Mouse (Mus musculus) ES-E14 (cell line): ENCODE data around the gene Alms1. TPM values are rescaled to one million over a fixed set of nuclear protein-coding genes. Genes with fewer than 3 reads are reported as not detected.
A peak's percentile ranks its signal among the peaks of the same experiment; 100 is the strongest.

Source experiments
- DNase-seq: peaks from one replicate; pipeline ENCODE4 v3.0.0-alpha.2; 2013; ENCODE audit warnings: low read depth, low spot score
- H3K27ac ChIP-seq: 2 replicates; pipeline ENCODE4 v1.5.1; 2012; ENCODE audit warnings: low read depth, mild to moderate bottlenecking, low read length, moderate library complexity, mixed read lengths; ENCODE audit not compliant: poor library complexity, insufficient read depth, severe bottlenecking
- H3K36me3 ChIP-seq: 2 replicates; pipeline ENCODE4 v1.6.1; 2012; ENCODE audit warnings: mild to moderate bottlenecking, low read length, moderate library complexity, mixed read lengths; ENCODE audit not compliant: control insufficient read depth, poor library complexity, insufficient read depth, severe bottlenecking
- H3K4me1 ChIP-seq, 2 experiments: fragments of 150-350 bp in 1 of 2; sonication (generic) in 1 of 2; 2 replicates each; pipeline ENCODE4 v1.6.1; 2012; ENCODE audit warnings: low read length in 2 of 2, mild to moderate bottlenecking in 1 of 2, mixed read lengths in 1 of 2; ENCODE audit not compliant: control insufficient read depth in 2 of 2, insufficient read depth in 2 of 2, poor library complexity in 1 of 2
- H3K4me3 ChIP-seq, 2 experiments: fragments of 150-350 bp in 1 of 2; sonication (generic) in 1 of 2; 2 replicates each; pipeline ENCODE4 v1.5.1; 2012; ENCODE audit warnings: low read length in 2 of 2, low read depth in 1 of 2, mild to moderate bottlenecking in 1 of 2, mixed read lengths in 1 of 2; ENCODE audit not compliant: insufficient read depth in 1 of 2, poor library complexity in 1 of 2, severe bottlenecking in 1 of 2
- H3K9ac ChIP-seq: 2 replicates; pipeline ENCODE4 v1.6.1; 2012; ENCODE audit warnings: low read depth, mild to moderate bottlenecking, low read length, mixed read lengths; ENCODE audit not compliant: poor library complexity, insufficient read depth, severe bottlenecking
- H3K9me3 ChIP-seq: fragments of 150-350 bp; sonication (generic); 2 replicates; pipeline ENCODE4 v1.6.1; 2012; ENCODE audit warnings: low read depth, mild to moderate bottlenecking, low read length; ENCODE audit not compliant: control insufficient read depth, insufficient read depth
- CHD2 ChIP-seq: IDR thresholded peaks from 2 replicates; pipeline ENCODE4 v1.6.1; 2014; ENCODE audit warnings: mild to moderate bottlenecking, low read depth, low read length, inconsistent platforms
- HCFC1 ChIP-seq: IDR thresholded peaks from 2 replicates; pipeline ENCODE4 v1.6.1; 2012; ENCODE audit warnings: low read length, inconsistent platforms, borderline replicate concordance; ENCODE audit not compliant: insufficient read depth
- MAFK ChIP-seq: IDR thresholded peaks from 2 replicates; pipeline ENCODE4 v1.6.1; 2014; ENCODE audit warnings: mild to moderate bottlenecking, low read depth, low read length, inconsistent platforms; ENCODE audit not compliant: insufficient read depth
- ZC3H11A ChIP-seq: IDR thresholded peaks from 2 replicates; pipeline ENCODE4 v1.6.1; 2012; ENCODE audit warnings: low read depth, mild to moderate bottlenecking, inconsistent platforms, low read length, borderline replicate concordance
- ZNF384 ChIP-seq: IDR thresholded peaks from 2 replicates; pipeline ENCODE4 v1.6.1; 2012; ENCODE audit warnings: low read depth, low read length, inconsistent platforms
- in situ Hi-C, 2 experiments: fragments of 600-800 bp; cut with MboI; formaldehyde crosslinking; loops; one replicate each; pipeline ENCODE4 v1.15.1; 2025; ENCODE audit warnings: low sequenced_read_pairs in 2 of 2, inconsistent platforms in 1 of 2; ENCODE audit not compliant: unreplicated experiment in 2 of 2
- total RNA-seq: library from RNA; depleted of rRNA; stranded (reverse); fragments of 300-350 nt; gene quantifications from 2 replicates; pipeline ENCODE4 v1.2.3, GENCODE M21; 2012

Gene Alms1
- total RNA-seq, 1 experiment: 22.0 TPM

- H3K4me3 ChIP-seq: peak overlapping the region; percentile 90 to 91
- in situ Hi-C loops: no loop called here
- DNase-seq: no peak
- H3K36me3 ChIP-seq: no peaks in the 10 kb centered on the region
- 0 out of 4 replicates have a peak, but pooled peaks cover 0 to 3% of the 10 kb centered on the region in 2 experiments for H3K4me1 ChIP-seq
- H3K9me3 ChIP-seq: no peaks in the 10 kb centered on the region
- H3K27ac ChIP-seq: no peak overlapping the region
- no peak for TF ChIP-seq CHD2
- TF ChIP-seq ZNF384: peak; percentile 58
- peak overlapping the region; percentile 91 for H3K9ac ChIP-seq
These were observed 833 bp downstream of the Alms1 start for GRCm38 (mm10) chr6:85588164-85588563.

- Histone ChIP-seq H3K36me3 (no peaks in the 10 kb centered on the region), H3K27ac (no peak overlapping the region), H3K9me3 (no peaks in the 10 kb centered on the region), H3K4me1 (0 out of 4 replicates have a peak, but pooled peaks cover 0 to 3% of the 10 kb centered on the region in 2 experiments), H3K9ac (peak overlapping the region; percentile 91; the same call in 1 of the 2 replicates), H3K4me3 (peak overlapping the region; percentile 90 to 91)
- in situ Hi-C loops: no loop called here
- no peak for TF ChIP-seq HCFC1
- no peak for DNase-seq
These were observed 1.2 kb downstream of the Alms1 start for GRCm38 (mm10) chr6:85588568-85588967.

GRCm38 (mm10) chr6:85590116-85590515 is 2.8 kb downstream of the Alms1 start:
- Histone ChIP-seq H3K4me3 (no peak overlapping the region), H3K36me3 (peaks cover 2% of the 10 kb centered on the region; the same call in 1 of the 2 replicates), H3K4me1 (0 out of 4 replicates have a peak, but pooled peaks cover 0 to 3% of the 10 kb centered on the region in 2 experiments), H3K9ac (no peak overlapping the region), H3K9me3 (no peaks in the 10 kb centered on the region), H3K27ac (no peak overlapping the region)
- no peak for DNase-seq
- in situ Hi-C loops: no loop called here
- TF ChIP-seq CHD2 (no peak), ZC3H11A (no peak), MAFK (no peak), ZNF384 (no peak), HCFC1 (no peak)

- no peak overlapping the region for H3K27ac ChIP-seq
These were observed 12.0 kb downstream of the Alms1 start for GRCm38 (mm10) chr6:85599310-85599709.

GRCm38 (mm10) chr6:85610511-85610910 is 23.2 kb downstream of the Alms1 start:
- Histone ChIP-seq H3K27ac (no peak overlapping the region), H3K4me1 (no peaks in the 10 kb centered on the region), H3K9ac (no peak overlapping the region), H3K36me3 (peaks cover 3% of the 10 kb centered on the region; the same call in 1 of the 2 replicates), H3K9me3 (no peaks in the 10 kb centered on the region), H3K4me3 (no peak overlapping the region)
- no peak for TF ChIP-seq ZNF384
- no peak for TF ChIP-seq ZC3H11A
- TF ChIP-seq CHD2: no peak
- in situ Hi-C loops: no loop called here
- DNase-seq: no peak

More at GRCm38 (mm10) chr6:85599310-85599709, 12.0 kb downstream of the Alms1 start:
- Histone ChIP-seq H3K9me3 (no peaks in the 10 kb centered on the region), H3K9ac (no peak overlapping the region), H3K36me3 (peaks cover 2% of the 10 kb centered on the region; the same call in 1 of the 2 replicates), H3K4me1 (no peaks in the 10 kb centered on the region), H3K4me3 (no peak overlapping the region)
- DNase-seq: no peak
- in situ Hi-C loops: no loop called here
- no peak for TF ChIP-seq ZC3H11A
- no peak for TF ChIP-seq HCFC1
- TF ChIP-seq CHD2: no peak
- TF ChIP-seq ZNF384: no peak
- TF ChIP-seq MAFK: no peak
